In genomic region chr6:19551932-19552331, GRCm38 (mm10) we compare ENCODE assay signal across 19 mouse cellular contexts.
DNase-seq lines count a peak whose midpoint lies in the region; ATAC-seq and TF ChIP-seq lines count a peak whose summit lies in the region.
"Had no signal": no experiment of that assay in that cellular context is flagged by ENCODE, and none has a peak within 500 bp of the region (broad histone marks: within the 10 kb centered on the region; RNA-seq: fewer than 3 reads in every experiment).

No protein-coding gene starts in this region.

- no peak overlapping the region for H3K4me3 ChIP-seq in hindbrain, embryonic 15.5 days
- no peak overlapping the region for H3K4me3 ChIP-seq in hindbrain, embryonic 10.5 days
- H3K4me3 ChIP-seq: embryonic facial prominence, embryonic 12.5 days; layer of hippocampus, adult 2 months; megakaryocyte, embryonic 14.5 days; midbrain, embryonic 15.5 days had no signal

- H3K27ac ChIP-seq in hindbrain, embryonic 15.5 days (replicated peaks): no peak overlapping the region
- H3K27ac ChIP-seq in hindbrain, embryonic 10.5 days: no peak overlapping the region
- H3K27ac ChIP-seq: embryonic facial prominence, embryonic 12.5 days; layer of hippocampus, adult 2 months; midbrain, embryonic 15.5 days had no signal

- ATAC-seq in hindbrain, embryonic 15.5 days (ENCODE audit: low FRiP score, low read depth): peak; percentile 42; the same call in 1 of the 2 replicates
- no peak for ATAC-seq in megakaryocyte progenitor cell, adult 5-6 weeks (replicated peaks; ENCODE audit: poor library complexity)
- ATAC-seq: activated CD4-positive, CD25-positive, alpha-beta regulatory T cell, adult 4 months; intestine, embryonic 16.5 days; midbrain, embryonic 15.5 days; Patski had no signal

- no peaks in the 10 kb centered on the region for H3K4me1 ChIP-seq in hindbrain, embryonic 15.5 days (replicated peaks)
- no peaks in the 10 kb centered on the region for H3K4me1 ChIP-seq in hindbrain, embryonic 10.5 days (replicated peaks)
- H3K4me1 ChIP-seq: embryonic facial prominence, embryonic 12.5 days; megakaryocyte, embryonic 14.5 days; midbrain, embryonic 15.5 days had no signal

- H3K4me2 ChIP-seq in hindbrain, embryonic 15.5 days: no peak overlapping the region
- H3K4me2 ChIP-seq: embryonic facial prominence, embryonic 12.5 days; midbrain, embryonic 15.5 days had no signal

- TF ChIP-seq CTCF in brain, embryonic 14.5 days (IDR thresholded peaks at IDR 0.05; ENCODE audit: borderline replicate concordance, extremely low read depth, insufficient read depth, insufficient read length): no peak

- no peak for DNase-seq in hindbrain, embryonic 10.5 days (ENCODE audit: low spot score)
- peak; percentile 84 for DNase-seq in brain, embryonic 14.5 days (ENCODE audit: low read depth)
- peak; percentile 67 to 78 for DNase-seq in cerebellum, adult 18-20 months
- DNase-seq in cerebellum, postnatal 36 days: peak; percentile 38 to 80
- DNase-seq in gastrocnemius, postnatal 25 days: no peak
- DNase-seq: adrenal gland, postnatal 36 days; heart, adult 18-20 months; heart, postnatal 4 days; lung, postnatal 10 days; thymus, postnatal 4 days had no signal

- no peaks in the 10 kb centered on the region for H3K36me3 ChIP-seq in hindbrain, embryonic 15.5 days
- no peaks in the 10 kb centered on the region for H3K36me3 ChIP-seq in hindbrain, embryonic 10.5 days
- H3K36me3 ChIP-seq: embryonic facial prominence, embryonic 12.5 days; midbrain, embryonic 15.5 days had no signal

- H3K9ac ChIP-seq in hindbrain, embryonic 15.5 days: no peak overlapping the region
- H3K9ac ChIP-seq: embryonic facial prominence, embryonic 12.5 days; midbrain, embryonic 15.5 days had no signal

- no peak for TF ChIP-seq POLR2A in brain, embryonic 14.5 days (IDR thresholded peaks at IDR 0.05; ENCODE audit: borderline replicate concordance, extremely low read depth, insufficient read depth, insufficient read length, poor library complexity, severe bottlenecking)

- H3K27me3 ChIP-seq in hindbrain, embryonic 15.5 days: no peaks in the 10 kb centered on the region
- no peaks in the 10 kb centered on the region for H3K27me3 ChIP-seq in hindbrain, embryonic 10.5 days (ENCODE audit: insufficient read depth, poor library complexity, severe bottlenecking)
- H3K27me3 ChIP-seq: embryonic facial prominence, embryonic 12.5 days; megakaryocyte, embryonic 14.5 days; midbrain, embryonic 15.5 days; Patski had no signal

- no peaks in the 10 kb centered on the region for H3K9me3 ChIP-seq in hindbrain, embryonic 15.5 days
- H3K9me3 ChIP-seq in hindbrain, embryonic 10.5 days: no peaks in the 10 kb centered on the region
- H3K9me3 ChIP-seq: embryonic facial prominence, embryonic 12.5 days; midbrain, embryonic 15.5 days had no signal

Comparison
In these comparisons a context has a peak if more than half of its experiments do, and no peak if none do; other contexts are left out.
1. DNase-seq: peak in brain, embryonic 14.5 days (single experiment), cerebellum, adult 18-20 months (2 of 2) and cerebellum, postnatal 36 days (2 of 2); none in hindbrain, embryonic 10.5 days (single experiment) and gastrocnemius, postnatal 25 days (single experiment).